Mouse (Mus musculus): ENCODE measurements around the gene Nags. TPM values are rescaled to one million over a fixed set of nuclear protein-coding genes. Genes with fewer than 3 reads are reported as not detected.

The Nags gene
- polyA plus RNA-seq, 1 experiment, result 8.0 TPM

DNA sequence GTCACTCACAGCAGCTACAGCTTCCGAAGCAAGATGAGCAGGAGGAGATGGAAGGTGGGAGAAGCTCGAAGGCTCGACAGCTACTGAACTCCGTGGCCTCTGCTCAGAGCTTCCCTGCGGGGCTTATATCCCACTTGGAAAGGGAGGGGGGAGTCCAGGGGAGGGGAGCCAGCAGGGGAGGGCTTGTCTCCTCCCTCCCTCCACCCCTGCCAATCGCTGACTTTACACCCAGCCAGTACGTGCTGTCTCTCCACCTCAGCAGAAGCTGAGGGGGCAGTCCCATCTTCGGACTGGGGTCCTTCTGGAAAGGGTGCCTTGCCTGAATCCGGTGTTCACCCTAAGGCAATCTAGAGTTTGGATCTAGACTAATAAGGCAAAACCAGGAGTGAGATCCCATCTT, 37.6 kb upstream of the Nags start, which contains the start of gene Pyy:
Pyy (minus strand) TSS at position 101 of the 400 bp plus-strand sequence.
- Histone ChIP-seq H3K4me3 (ENCODE audit: control insufficient read depth, low read depth, low read length) (no peak within 1 kb of the TSS), H3K27ac (ENCODE audit: control insufficient read depth, insufficient read depth, low read depth, low read length) (no peak within 1 kb of the TSS), H3K36me3 (ENCODE audit: control insufficient read depth, insufficient read depth, low read length) (no peaks in the 10 kb centered on the region), H3K27me3 (ENCODE audit: control insufficient read depth, insufficient read depth, low read length) (no peaks in the 10 kb centered on the region; the same call in 1 of the 2 replicates), H3K4me1 (ENCODE audit: control insufficient read depth, insufficient read depth, low read length) (no peaks in the 10 kb centered on the region)
- no peak for TF ChIP-seq POLR2A (IDR thresholded peaks at IDR 0.05; ENCODE audit: control insufficient read depth, low read depth, low read length)
- TF ChIP-seq CTCF (IDR thresholded peaks at IDR 0.05; ENCODE audit: control insufficient read depth, insufficient read depth, insufficient replicate concordance, low read depth, low read length), result no peak

DNA sequence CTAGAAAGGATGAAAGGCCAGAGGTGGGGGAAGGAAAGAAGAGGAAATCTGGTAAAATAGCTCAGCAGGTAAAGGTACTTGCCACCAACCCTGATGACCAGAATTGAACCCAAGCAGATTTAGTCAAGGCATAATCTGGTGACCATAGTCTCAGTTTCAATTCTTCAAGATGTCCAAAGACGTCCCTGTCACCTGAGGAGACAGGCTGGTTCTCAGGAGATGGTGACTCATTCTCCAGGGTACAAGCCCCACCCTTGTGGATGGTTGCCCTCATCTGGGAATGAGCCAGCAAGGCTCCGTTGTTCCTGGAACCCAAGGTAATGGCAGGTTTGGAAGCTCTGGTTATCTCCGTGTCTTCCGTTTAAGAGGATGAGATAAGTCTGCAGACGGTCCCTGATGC, 33.7 kb upstream of the Nags start:
- TF ChIP-seq POLR2A (IDR thresholded peaks at IDR 0.05; ENCODE audit: control insufficient read depth, low read depth, low read length) (no peak), CTCF (IDR thresholded peaks at IDR 0.05; ENCODE audit: control insufficient read depth, insufficient read depth, insufficient replicate concordance, low read depth, low read length) (no peak)
- H3K4me1 ChIP-seq (ENCODE audit: control insufficient read depth, insufficient read depth, low read length), result no peaks in the 10 kb centered on the region
- H3K36me3 ChIP-seq (ENCODE audit: control insufficient read depth, insufficient read depth, low read length), result no peaks in the 10 kb centered on the region
- H3K27ac ChIP-seq (ENCODE audit: control insufficient read depth, insufficient read depth, low read depth, low read length), result no peak overlapping the region
- no peaks in the 10 kb centered on the region; the same call in 1 of the 2 replicates for H3K27me3 ChIP-seq (ENCODE audit: control insufficient read depth, insufficient read depth, low read length)
- no peak overlapping the region for H3K4me3 ChIP-seq (ENCODE audit: control insufficient read depth, low read depth, low read length)

DNA sequence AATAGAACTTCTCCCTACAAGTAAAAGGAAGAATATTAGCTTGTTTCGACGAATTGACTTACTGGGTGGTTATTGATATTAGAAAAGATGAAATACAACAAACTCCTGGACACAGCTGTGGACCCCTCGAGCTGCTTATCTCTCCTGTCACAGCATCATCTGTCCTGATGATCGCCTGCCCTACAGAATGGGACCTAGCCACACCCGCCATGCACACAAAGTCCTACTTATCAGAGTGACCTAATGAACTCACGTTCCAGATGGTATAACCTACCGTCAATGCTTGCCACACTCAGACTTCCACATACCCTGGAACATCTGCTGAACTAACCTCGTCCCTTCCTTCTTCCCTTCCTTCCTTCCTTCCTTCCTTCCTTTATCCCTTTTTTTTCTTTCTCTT, 29.1 kb upstream of the Nags start:
- H3K36me3 ChIP-seq (ENCODE audit: control insufficient read depth, insufficient read depth, low read length), result no peaks in the 10 kb centered on the region
- no peaks in the 10 kb centered on the region for H3K4me1 ChIP-seq (ENCODE audit: control insufficient read depth, insufficient read depth, low read length)
- no peak overlapping the region for H3K4me3 ChIP-seq (ENCODE audit: control insufficient read depth, low read depth, low read length)
- H3K27ac ChIP-seq (ENCODE audit: control insufficient read depth, insufficient read depth, low read depth, low read length), result no peak overlapping the region
- TF ChIP-seq POLR2A (IDR thresholded peaks at IDR 0.05; ENCODE audit: control insufficient read depth, low read depth, low read length), result no peak
- no peak for TF ChIP-seq CTCF (IDR thresholded peaks at IDR 0.05; ENCODE audit: control insufficient read depth, insufficient read depth, insufficient replicate concordance, low read depth, low read length)
- no peaks in the 10 kb centered on the region for H3K27me3 ChIP-seq (ENCODE audit: control insufficient read depth, insufficient read depth, low read length)

DNA sequence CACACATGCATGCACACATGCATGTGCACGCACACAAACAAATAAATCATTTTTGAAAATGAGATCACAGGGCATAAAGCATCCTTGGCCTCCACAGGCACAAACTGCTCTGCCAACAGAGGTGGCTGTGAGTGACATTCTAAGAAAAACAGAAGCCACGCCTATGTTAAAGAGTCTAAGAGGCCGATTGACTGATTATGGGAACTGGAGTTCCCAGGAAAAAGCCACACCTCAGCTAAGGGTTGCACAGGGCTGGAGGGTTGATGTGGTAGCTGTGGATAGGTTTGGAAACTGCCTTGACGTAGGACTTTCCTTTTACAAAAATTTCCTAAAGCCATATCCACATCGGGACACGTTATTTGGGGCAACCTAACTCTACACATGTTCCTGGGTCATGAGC, 27.9 kb upstream of the Nags start:
- Histone ChIP-seq H3K4me1 (ENCODE audit: control insufficient read depth, insufficient read depth, low read length) (no peaks in the 10 kb centered on the region), H3K27me3 (ENCODE audit: control insufficient read depth, insufficient read depth, low read length) (no peaks in the 10 kb centered on the region), H3K27ac (ENCODE audit: control insufficient read depth, insufficient read depth, low read depth, low read length) (no peak overlapping the region), H3K4me3 (ENCODE audit: control insufficient read depth, low read depth, low read length) (no peak overlapping the region), H3K36me3 (ENCODE audit: control insufficient read depth, insufficient read depth, low read length) (no peaks in the 10 kb centered on the region)
- no peak for TF ChIP-seq POLR2A (IDR thresholded peaks at IDR 0.05; ENCODE audit: control insufficient read depth, low read depth, low read length)
- no peak for TF ChIP-seq CTCF (IDR thresholded peaks at IDR 0.05; ENCODE audit: control insufficient read depth, insufficient read depth, insufficient replicate concordance, low read depth, low read length)

DNA sequence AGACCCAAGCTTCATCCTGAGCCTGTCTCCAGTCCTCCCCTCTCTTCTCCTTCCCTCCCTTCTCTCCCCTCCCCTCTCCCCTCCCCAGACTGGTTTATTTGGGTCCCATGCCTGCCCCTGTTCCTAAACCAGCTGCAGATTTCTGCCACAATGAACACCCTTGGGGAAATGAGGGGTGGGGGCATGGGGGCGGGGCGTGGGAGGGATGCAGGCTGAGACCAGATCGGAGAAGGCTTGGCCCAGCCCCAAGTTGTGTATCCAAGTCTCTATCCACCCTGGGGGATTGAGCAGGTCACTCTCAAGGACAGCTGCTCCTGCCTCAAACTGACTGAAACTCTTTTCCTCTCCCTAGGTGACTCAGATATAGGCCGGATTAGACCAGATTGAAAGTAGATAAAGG, 10.8 kb upstream of the Nags start:
- Histone ChIP-seq H3K27ac (ENCODE audit: control insufficient read depth, insufficient read depth, low read depth, low read length) (no peak overlapping the region), H3K36me3 (ENCODE audit: control insufficient read depth, insufficient read depth, low read length) (no peaks in the 10 kb centered on the region), H3K4me3 (ENCODE audit: control insufficient read depth, low read depth, low read length) (no peak overlapping the region), H3K27me3 (ENCODE audit: control insufficient read depth, insufficient read depth, low read length) (no peaks in the 10 kb centered on the region), H3K4me1 (ENCODE audit: control insufficient read depth, insufficient read depth, low read length) (peaks cover 3% of the 10 kb centered on the region; the same call in 1 of the 2 replicates)
- TF ChIP-seq POLR2A (IDR thresholded peaks at IDR 0.05; ENCODE audit: control insufficient read depth, low read depth, low read length) (no peak), CTCF (IDR thresholded peaks at IDR 0.05; ENCODE audit: control insufficient read depth, insufficient read depth, insufficient replicate concordance, low read depth, low read length) (no peak)

DNA sequence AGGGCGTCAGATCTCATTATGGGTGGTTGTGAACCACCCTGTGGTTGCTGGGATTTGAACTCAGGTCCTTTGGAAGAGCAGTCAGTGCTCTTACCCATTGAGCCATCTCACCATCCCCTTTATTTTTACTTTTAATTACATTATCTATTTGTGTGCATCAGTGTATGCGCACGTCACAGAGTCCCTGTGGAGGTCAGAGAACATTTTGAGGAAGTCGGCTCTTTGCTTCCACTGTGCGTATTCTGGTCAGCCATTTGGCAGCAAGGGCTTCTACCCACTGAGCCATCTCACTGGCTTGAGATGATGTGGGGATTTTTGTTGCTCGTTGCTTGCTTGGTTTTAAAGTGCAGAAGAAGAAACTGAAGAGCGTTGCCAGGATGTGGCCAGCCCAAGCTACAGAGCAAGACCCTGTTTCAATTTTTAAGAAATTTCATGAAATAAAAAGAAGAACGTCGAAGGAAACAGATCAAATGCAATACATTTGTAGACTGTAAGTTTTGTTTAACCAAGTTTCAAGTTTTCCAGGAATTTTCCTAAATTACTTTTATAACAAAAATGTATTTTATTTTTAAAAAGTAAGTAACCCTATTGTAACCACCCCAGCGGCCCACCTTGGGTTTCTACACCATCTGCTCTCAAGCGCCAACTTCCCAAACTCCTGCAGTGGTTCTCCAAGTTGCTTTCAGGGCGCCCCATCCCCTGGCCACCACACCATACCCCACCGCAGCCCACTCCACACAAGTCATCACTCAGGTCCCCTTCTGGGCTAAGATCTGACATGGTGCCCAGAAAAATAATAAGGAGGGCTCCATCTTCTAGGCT, 7.5 kb upstream of the Nags start:
- Histone ChIP-seq H3K36me3 (ENCODE audit: control insufficient read depth, insufficient read depth, low read length) (no peaks in the 10 kb centered on the region), H3K27me3 (ENCODE audit: control insufficient read depth, insufficient read depth, low read length) (no peaks in the 10 kb centered on the region), H3K27ac (ENCODE audit: control insufficient read depth, insufficient read depth, low read depth, low read length) (no peak overlapping the region), H3K4me1 (ENCODE audit: control insufficient read depth, insufficient read depth, low read length) (peaks cover 3% of the 10 kb centered on the region; the same call in 1 of the 2 replicates), H3K4me3 (ENCODE audit: control insufficient read depth, low read depth, low read length) (no peak overlapping the region)
- TF ChIP-seq CTCF (IDR thresholded peaks at IDR 0.05; ENCODE audit: control insufficient read depth, insufficient read depth, insufficient replicate concordance, low read depth, low read length) (no peak), POLR2A (IDR thresholded peaks at IDR 0.05; ENCODE audit: control insufficient read depth, low read depth, low read length) (no peak)

DNA sequence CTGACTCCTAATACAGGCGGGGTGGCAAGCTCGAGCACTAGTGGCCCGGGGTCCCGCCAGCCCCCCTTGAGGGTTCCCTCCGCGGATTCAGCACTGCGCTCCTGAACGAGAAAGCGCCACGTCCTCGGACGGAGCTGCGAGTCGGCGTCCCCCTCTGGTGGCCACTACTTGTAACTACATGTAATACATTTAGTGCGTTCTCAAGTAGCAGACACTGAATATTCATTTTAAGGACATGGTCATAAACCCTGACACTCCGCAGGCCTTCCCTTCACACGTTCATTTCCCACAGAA, 6.9 kb upstream of the Nags start:
- TF ChIP-seq POLR2A (IDR thresholded peaks at IDR 0.05; ENCODE audit: control insufficient read depth, low read depth, low read length) (no peak), CTCF (IDR thresholded peaks at IDR 0.05; ENCODE audit: control insufficient read depth, insufficient read depth, insufficient replicate concordance, low read depth, low read length) (peak; percentile 95; the same call in 1 of the 2 replicates)
- no peak overlapping the region for H3K4me3 ChIP-seq (ENCODE audit: control insufficient read depth, low read depth, low read length)
- H3K4me1 ChIP-seq (ENCODE audit: control insufficient read depth, insufficient read depth, low read length), result peaks cover 3% of the 10 kb centered on the region; the same call in 1 of the 2 replicates
- no peak overlapping the region for H3K27ac ChIP-seq (ENCODE audit: control insufficient read depth, insufficient read depth, low read depth, low read length)
- no peaks in the 10 kb centered on the region for H3K36me3 ChIP-seq (ENCODE audit: control insufficient read depth, insufficient read depth, low read length)
- no peaks in the 10 kb centered on the region for H3K27me3 ChIP-seq (ENCODE audit: control insufficient read depth, insufficient read depth, low read length)
